Mouse (Mus musculus) bone marrow, adult 2 months (tissue): ENCODE measurements around the gene Styx. TPM values are rescaled to one million over a fixed set of nuclear protein-coding genes. Genes with fewer than 3 reads are reported as not detected.
A peak's percentile ranks its signal among the peaks of the same experiment; 100 is the strongest.
"Not testable (repeated sequence)": the region's sequence is repeated elsewhere in the genome, so short reads cannot be mapped to it uniquely, and the experiment has no call there.

ENCODE experiments used
- H3K27ac ChIP-seq: fragments of 200-500 bp; 2 replicates; pipeline ENCODE4 v1.5.1; 2012; ENCODE audit warnings: low read depth, mild to moderate bottlenecking, control low read depth, inconsistent platforms, low read length; ENCODE audit not compliant: control insufficient read depth, poor library complexity, insufficient read depth
- H3K4me1 ChIP-seq: fragments of 200-500 bp; 2 replicates; pipeline ENCODE4 v1.6.1; 2011; ENCODE audit warnings: low read length; ENCODE audit not compliant: control insufficient read depth, insufficient read depth
- H3K4me3 ChIP-seq: fragments of 200-500 bp; replicated peaks from 2 replicates; pipeline ENCODE3; 2011; ENCODE audit warnings: mild to moderate bottlenecking, low read depth, low read length, control low read depth; ENCODE audit not compliant: control insufficient read depth
- CTCF ChIP-seq: fragments of 200-500 bp; IDR thresholded peaks from 2 replicates; pipeline ENCODE4 v1.5.1; 2011; ENCODE audit warnings: low read length, control low read depth; ENCODE audit not compliant: control insufficient read depth, insufficient read depth
- POLR2A ChIP-seq: fragments of 200-500 bp; IDR thresholded peaks from 2 replicates; pipeline ENCODE4 v1.6.1; 2011; ENCODE audit warnings: low read depth, mild to moderate bottlenecking, control low read depth, low read length, borderline replicate concordance; ENCODE audit not compliant: control insufficient read depth
- WGBS: fragments of 180-500 bp; shearing (Covaris S2); methylation state at CpG from one replicate; pipeline ENCODE4 v1.1.7; 2018; 5-methylcytosine and 5-hydroxymethylcytosine counted together
- polyA plus RNA-seq: library from polyadenylated mRNA; stranded (reverse); fragments of >200 nt; gene quantifications from 2 replicates; pipeline ENCODE4 v1.2.4, GENCODE M21; 2011; ENCODE audit warnings: low replicate concordance; ENCODE audit not compliant: missing spikeins, insufficient read depth, insufficient read length

The Styx gene
- polyA plus RNA-seq, 1 experiment = 3.5 TPM

GRCm38 (mm10) chr14:45462374-45462773, 111.5 kb downstream of the Styx start:
- no peak overlapping the region for H3K27ac ChIP-seq
- H3K4me3 ChIP-seq = no peak overlapping the region
- no peaks in the 10 kb centered on the region for H3K4me1 ChIP-seq
- WGBS = 72% methylated on average over 6 of the region's 6 CpGs
- TF ChIP-seq CTCF (no peak), POLR2A (no peak)

- TF ChIP-seq CTCF (no peak), POLR2A (no peak)
- Histone ChIP-seq H3K4me1 (no peaks in the 10 kb centered on the region), H3K4me3 (no peak overlapping the region), H3K27ac (no peak overlapping the region)
- WGBS = 87% methylated on average over 10 of the region's 10 CpGs
These were observed 112.1 kb downstream of the Styx start for GRCm38 (mm10) chr14:45462875-45463475.

- no peaks in the 10 kb centered on the region for H3K4me1 ChIP-seq
- 69% methylated on average over 10 of the region's 10 CpGs for WGBS
- no peak overlapping the region for H3K27ac ChIP-seq
- no peak overlapping the region for H3K4me3 ChIP-seq
- TF ChIP-seq POLR2A = no peak
- TF ChIP-seq CTCF = no peak
These were observed 112.7 kb downstream of the Styx start for GRCm38 (mm10) chr14:45463599-45463998.

- H3K4me3 ChIP-seq = no peak overlapping the region
- WGBS = 81% methylated on average over 19 of the region's 19 CpGs
These were observed 113.4 kb downstream of the Styx start for GRCm38 (mm10) chr14:45464036-45465035.

GRCm38 (mm10) chr14:45466371-45466770, 115.5 kb downstream of the Styx start:
- WGBS = 71% methylated on average over 8 of the region's 8 CpGs
- not testable (repeated sequence) for H3K27ac ChIP-seq, H3K4me3 ChIP-seq, H3K4me1 ChIP-seq

More at GRCm38 (mm10) chr14:45464036-45465035, 113.4 kb downstream of the Styx start:
- TF ChIP-seq CTCF (no peak), POLR2A (no peak)
- Histone ChIP-seq H3K27ac (no peak overlapping the region), H3K4me1 (no peaks in the 10 kb centered on the region)

- TF ChIP-seq POLR2A (no peak), CTCF (peak; percentile 29; the same call in 1 of the 2 replicates)
- no peaks in the 10 kb centered on the region for H3K4me1 ChIP-seq
- H3K27ac ChIP-seq = no peak overlapping the region
- no peak overlapping the region for H3K4me3 ChIP-seq
- WGBS = 92% methylated on average over 8 of the region's 8 CpGs
These were observed 118.6 kb downstream of the Styx start for GRCm38 (mm10) chr14:45469446-45469845.

Other genes with a start within 250 kb of the Styx start
- 1.4 and 1.6 TPM in 2 replicates for gene Gpr137c, start 131.4 kb upstream of the Styx start, polyA plus RNA-seq
- 6.4 and 9.1 TPM in 2 replicates for gene Txndc16, start 130.8 kb upstream of the Styx start, polyA plus RNA-seq
- 14.1 and 21.2 TPM in 2 replicates for gene Ero1l, start 32.3 kb upstream of the Styx start, polyA plus RNA-seq
- gene Psmc6, start 21.3 kb upstream of the Styx start, polyA plus RNA-seq = 84.3 and 171 TPM in 2 replicates
- gene Gnpnat1, start 53.8 kb downstream of the Styx start, polyA plus RNA-seq = 9.9 and 16.2 TPM in 2 replicates
- 4.9 and 19.3 TPM in 2 replicates for gene Fermt2, start 179.0 kb downstream of the Styx start, polyA plus RNA-seq